Mouse (Mus musculus) lung, postnatal 25 days (tissue): Measurements from ENCODE around the gene Ndufaf7.

Experiments
- DNase-seq: peaks from one replicate; pipeline ENCODE4 v3.0.0; 2022; ENCODE audit warnings: low spot score

The Ndufaf7 gene

DNA sequence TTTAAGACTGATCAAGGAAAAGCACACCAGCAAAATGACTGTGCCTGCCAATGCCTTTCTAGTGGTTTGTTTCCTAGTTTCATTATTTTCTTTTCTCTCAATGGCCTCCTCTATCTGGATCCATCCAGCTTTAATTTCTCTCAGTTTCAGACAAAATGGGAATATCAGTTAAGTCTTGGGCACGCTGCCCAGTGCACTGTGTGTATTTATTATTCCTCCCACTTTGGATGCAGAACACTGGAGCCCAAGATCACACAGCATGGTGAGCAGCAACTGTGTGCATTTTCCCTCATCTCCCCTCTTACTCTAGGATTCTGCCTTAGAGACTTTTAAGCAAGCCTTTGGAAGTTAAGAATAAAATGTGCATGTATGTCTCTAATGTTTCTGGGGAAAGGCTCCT lies 27.5 kb downstream of the Ndufaf7 start:
- no peak for DNase-seq

DNA sequence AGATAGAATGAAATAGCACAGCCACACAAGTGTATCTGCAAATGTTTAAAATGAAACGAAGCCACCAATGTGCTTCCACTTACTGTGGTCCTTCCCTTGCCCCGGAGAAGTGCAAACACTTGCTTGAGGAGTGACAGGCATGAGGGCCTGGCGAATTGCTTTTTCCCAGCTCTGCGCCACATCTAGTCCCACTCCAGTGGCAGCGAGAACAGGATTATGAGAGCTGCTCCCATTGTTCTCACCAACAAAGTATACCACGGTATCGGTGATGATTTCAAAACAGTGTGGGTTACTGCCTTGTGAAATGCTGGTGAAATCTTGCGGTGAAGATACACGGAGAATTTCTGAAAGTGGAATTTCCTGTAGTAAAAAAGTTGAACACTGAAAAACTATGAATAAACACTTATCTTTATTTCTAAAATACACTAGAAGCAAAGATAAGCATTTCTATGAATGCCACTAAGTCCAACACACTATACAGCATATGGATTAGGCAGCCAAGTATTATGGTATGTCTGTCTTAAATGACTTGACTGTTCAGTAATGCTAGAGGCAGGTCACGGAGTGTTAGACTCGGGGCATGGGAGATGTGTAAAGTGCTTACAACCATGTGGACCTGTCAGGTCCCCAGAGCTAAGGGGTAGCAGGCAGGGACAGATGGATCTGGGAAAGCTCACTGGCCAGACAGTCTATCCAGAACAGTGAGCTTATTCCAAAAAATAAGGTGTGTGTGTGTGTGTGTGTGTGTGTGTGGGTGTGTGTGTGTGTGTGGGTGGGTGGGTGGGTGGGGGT lies 29.4 kb downstream of the Ndufaf7 start:
- DNase-seq, result peak; percentile 56

DNA sequence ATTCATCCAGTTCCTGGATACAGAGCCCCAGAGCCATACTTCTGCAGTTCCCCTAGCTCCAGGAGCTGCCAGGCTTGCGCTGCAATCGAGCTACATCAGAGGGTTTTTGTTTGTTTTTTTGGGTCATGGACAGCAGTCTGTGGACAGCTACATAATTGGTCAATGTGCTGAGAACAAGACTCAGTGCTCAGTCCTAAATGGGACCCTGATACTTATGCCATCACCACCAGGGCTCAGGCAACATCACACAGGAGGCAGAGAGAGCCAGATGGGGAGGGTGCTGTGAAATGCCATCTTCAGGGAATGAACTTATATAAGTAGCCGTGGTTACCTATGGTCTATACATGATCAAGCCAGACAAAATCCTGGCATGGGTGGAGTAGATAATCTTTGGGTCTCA lies 31.6 kb downstream of the Ndufaf7 start:
- DNase-seq, result no peak

DNA sequence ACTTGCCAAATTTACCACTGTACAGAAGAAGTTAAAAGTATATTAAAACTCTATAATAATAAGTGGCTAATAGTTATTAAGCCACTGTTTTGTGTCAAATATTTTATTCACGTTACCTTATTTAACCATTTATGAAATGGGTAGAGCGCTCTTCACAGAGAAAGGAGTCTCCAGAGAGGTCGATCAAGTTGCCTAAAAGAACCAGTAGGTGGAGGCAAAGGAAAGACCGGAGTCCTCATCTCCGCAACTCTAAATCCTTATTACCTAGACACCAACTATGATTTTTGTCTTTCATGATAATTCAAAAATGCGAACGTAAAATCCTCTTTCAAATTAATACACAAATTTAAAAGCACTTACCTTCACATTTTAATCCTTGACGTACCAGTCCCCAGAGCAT lies 46.2 kb downstream of the Ndufaf7 start:
- DNase-seq, result no peak

DNA sequence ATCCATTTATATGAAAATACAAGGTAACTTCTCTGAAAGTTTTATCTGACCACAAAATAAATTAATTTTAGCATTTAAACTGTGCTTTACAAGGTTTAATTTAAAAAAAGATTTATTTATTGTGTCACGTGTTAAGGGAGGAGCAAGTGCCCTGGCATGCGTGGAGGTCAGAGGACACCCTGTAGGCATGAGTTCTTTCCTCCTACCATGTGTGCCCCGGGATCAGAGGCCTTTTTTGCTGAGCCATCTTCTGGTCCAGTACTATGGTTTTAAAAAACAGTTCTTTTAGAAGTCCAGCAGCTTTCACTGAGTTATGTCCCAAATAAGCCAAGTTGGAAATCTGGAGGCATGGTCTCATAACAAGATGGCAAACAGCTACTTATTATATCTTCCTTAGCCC lies 46.8 kb downstream of the Ndufaf7 start:
- no peak for DNase-seq

DNA sequence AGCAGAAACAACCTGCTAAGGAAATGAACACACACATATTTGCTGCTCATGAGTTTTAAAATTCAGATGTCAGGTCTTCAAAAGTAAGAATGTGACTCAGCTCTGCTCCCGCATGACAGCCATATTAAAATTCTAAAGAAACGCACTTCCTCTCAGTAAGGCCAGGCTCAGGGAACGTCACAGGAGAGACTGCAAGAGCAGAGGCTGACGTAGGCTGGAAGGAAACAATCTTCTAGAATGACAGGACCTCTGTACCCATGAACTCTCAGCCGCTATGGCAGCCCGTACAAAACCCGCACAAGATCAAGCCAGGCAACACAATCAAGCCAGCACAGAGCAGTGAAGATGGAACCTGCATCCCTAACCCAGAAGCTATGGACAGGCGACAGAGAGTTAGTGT lies 52.1 kb downstream of the Ndufaf7 start:
- peak; percentile 23 for DNase-seq

DNA sequence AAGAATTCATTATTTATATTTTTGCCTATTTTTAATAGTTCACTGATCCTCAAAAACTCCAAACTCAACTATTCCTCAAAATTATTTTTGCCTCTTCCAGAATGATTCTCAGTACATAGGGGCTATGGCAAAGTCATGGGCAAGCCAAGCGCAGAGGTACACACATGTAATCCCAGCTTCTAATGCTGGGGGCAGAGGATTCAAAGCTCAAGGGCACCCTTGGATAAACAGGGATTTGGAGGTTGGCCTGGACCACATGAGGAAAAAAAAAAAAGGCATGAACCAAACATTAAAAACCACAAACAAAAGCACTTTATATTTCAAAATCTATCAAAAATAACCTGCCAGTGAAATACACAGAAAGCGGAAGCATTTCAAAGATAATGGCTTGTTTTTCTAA lies 54.6 kb downstream of the Ndufaf7 start:
- no peak for DNase-seq

DNA sequence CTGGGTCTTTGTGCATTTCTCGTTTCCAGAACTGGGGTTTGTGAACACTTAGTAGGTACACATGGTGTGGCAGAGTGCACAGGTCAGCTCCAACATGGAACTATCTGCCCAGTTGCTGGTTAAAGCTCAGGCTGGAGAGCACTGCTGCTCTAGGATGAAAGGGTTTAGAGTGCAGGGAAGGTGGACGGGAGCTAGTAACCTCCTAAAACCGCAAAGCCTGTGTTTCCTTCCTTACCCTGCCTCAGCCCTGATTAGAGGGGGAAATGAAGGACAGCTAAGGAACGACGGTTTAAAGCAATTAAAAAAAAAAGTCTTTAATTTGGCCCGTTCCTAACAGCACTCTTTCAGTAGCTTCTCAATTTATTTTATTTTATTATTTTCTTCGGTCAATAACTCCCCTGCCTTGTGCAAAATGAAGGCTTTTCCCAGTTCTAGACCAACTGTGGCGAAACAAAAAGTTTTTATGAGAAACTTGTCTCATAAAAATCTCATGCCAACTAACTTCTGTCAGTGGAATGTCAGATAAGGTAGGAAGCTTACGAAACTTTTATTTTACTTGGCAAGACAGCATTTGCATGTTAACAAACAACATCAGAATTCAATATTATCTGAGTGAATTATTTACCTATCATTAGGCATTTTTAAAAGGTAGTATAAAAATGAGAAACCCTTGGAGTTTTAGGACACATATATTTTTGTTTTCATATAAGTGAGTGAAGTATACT lies 55.5 kb downstream of the Ndufaf7 start:
- DNase-seq, result no peak

DNA sequence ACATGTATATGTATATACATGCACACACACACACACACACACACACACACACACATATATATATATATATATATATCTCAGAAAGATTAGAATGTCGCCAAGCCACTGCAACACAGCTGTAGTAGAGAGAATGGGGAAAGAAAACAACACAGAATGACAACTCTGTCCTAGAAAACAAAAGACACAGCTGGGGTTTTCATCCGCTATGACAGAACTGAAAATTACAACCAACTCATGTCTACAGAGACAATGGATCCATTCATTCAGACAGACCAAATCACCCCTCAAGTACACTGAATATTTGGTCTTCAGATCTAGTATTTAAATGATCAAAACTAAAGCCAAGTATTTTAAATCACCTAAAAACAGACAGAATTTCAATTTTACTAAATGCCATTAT lies 56.7 kb downstream of the Ndufaf7 start:
- DNase-seq, result no peak

DNA sequence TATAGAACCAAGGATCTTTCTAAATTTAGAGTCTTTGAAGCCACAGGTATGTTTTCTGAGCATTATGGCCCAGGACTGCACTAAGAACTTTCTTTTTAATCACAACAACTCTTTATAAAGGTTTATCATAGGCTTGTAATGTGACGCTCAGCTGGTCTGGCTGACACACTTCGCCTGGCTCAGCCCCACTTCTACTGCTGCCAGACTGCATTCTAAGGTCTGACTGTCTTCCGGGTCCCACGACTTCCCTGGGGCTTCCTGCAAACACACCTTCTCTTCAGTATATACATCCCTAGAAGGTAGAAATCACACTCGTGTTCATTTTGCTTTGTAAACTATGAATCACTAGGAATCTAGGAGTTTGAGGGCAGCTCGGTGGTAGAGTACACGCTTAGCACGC lies 57.4 kb downstream of the Ndufaf7 start:
- no peak for DNase-seq

DNA sequence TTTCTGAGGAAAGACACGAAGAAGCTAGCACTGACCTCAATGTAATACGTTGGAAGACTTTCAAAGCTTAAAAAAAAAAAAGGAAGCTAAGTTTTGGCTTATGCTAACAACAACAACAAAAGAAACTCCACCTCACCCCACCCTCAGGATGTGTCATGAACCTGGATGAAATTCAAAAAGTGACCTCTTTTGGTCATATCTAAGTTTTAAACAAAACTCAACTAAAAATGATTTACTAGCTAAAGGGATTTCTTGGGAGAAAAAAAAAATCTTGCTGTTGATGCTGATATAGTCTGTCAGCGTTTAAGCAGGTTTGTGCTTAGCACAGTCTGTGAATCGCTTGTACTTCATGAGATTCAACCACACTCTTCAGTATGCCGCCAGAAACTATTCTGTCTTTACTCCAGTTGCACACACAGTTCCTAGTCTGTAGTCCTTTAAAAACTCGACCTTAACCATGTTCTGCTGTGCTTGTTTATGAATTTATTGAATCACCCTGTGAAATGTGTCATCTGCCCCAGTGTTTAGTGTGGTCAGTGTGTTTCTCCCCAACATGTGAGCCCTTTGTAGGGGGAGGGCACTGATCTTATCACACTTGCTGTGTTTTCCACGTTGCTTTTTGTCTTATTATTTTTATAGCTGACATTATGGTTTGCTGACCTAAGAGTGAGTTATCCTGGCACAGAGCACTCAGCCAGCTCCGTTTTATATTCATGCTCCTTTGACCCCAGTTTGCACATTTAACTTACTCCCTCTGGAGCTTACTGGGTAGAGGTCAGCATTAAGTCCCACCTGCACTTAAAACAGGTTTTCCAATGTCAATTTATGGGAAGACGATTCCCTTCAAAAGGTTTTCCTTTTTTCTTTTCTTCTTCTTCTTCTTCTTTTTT lies 58.2 kb downstream of the Ndufaf7 start:
- no peak for DNase-seq
